Mouse (Mus musculus) heart, postnatal 0 days (tissue): ENCODE measurements around the gene Megf9. TPM values are rescaled to one million over a fixed set of nuclear protein-coding genes. Genes with fewer than 3 reads are reported as not detected.
A peak's percentile ranks its signal among the peaks of the same experiment; 100 is the strongest.

ENCODE experiments used
- ATAC-seq: fragments of 200-750 bp; cut with Nextera tagmentation; 2 replicates; pipeline ENCODE4 v1.8.0; 2017; ENCODE audit warnings: low read depth, moderate number of reproducible peaks, moderate library complexity; ENCODE audit not compliant: insufficient read depth
- DNase-seq: peaks from one replicate; pipeline ENCODE4 v3.0.0-alpha.2; 2016; ENCODE audit warnings: low spot score
- H3K27ac ChIP-seq: fragments of 300-500 bp; sonication (generic); 2 replicates; pipeline ENCODE4 v1.5.1; 2014; ENCODE audit warnings: low read depth, mild to moderate bottlenecking
- H3K27me3 ChIP-seq: fragments of 300-500 bp; sonication (generic); 2 replicates; pipeline ENCODE4 v1.6.1; 2014; ENCODE audit warnings: low read length, mixed read lengths; ENCODE audit not compliant: control insufficient read depth, insufficient read depth
- H3K36me3 ChIP-seq: fragments of 300-500 bp; sonication (generic); replicated peaks from 2 replicates; pipeline ENCODE4 v1.6.1; 2014; ENCODE audit warnings: low read length, mixed read lengths; ENCODE audit not compliant: control insufficient read depth, insufficient read depth
- H3K4me1 ChIP-seq: fragments of 300-500 bp; sonication (generic); 2 replicates; pipeline ENCODE4 v1.6.1; 2014; ENCODE audit warnings: antibody characterized with exemption; ENCODE audit not compliant: control insufficient read depth, insufficient read depth
- H3K4me2 ChIP-seq: fragments of 300-500 bp; sonication (generic); 2 replicates; pipeline ENCODE4 v1.6.1; 2014; ENCODE audit warnings: low read depth, mild to moderate bottlenecking, low read length, moderate library complexity
- H3K4me3 ChIP-seq: fragments of 300-500 bp; sonication (generic); 2 replicates; pipeline ENCODE4 v1.5.1; 2014; ENCODE audit warnings: low read depth, low read length
- H3K9ac ChIP-seq: fragments of 300-500 bp; sonication (generic); replicated peaks from 2 replicates; pipeline ENCODE4 v1.6.1; 2014; ENCODE audit warnings: low read depth, low read length, mixed read lengths
- H3K9me3 ChIP-seq: fragments of 300-500 bp; sonication (generic); replicated peaks from 2 replicates; pipeline ENCODE4 v1.6.1; 2016; ENCODE audit warnings: low read length; ENCODE audit not compliant: control insufficient read depth
- CTCF ChIP-seq: IDR thresholded peaks from 2 replicates; pipeline ENCODE4 v1.5.1; 2016; ENCODE audit warnings: antibody characterized with exemption, control low read depth, low read depth
- EP300 ChIP-seq: IDR thresholded peaks from 2 replicates; pipeline ENCODE4 v1.6.1; 2016; ENCODE audit warnings: antibody characterized with exemption, low read depth
- WGBS: fragments of 180-500 bp; shearing (Covaris S2); extraction: QIAGEN DNeasy Blood & Tissue Kit; methylation state at CpG from one replicate; pipeline ENCODE4 v1.1.7; 2014; 5-methylcytosine and 5-hydroxymethylcytosine counted together
- polyA plus RNA-seq: library from polyadenylated mRNA; unstranded; fragments of >200 nt; fragmentation: Nextera tagmentation; extraction: Ambion mirVana; gene quantifications from 2 replicates; pipeline ENCODE4 v1.2.1, GENCODE M21; 2015
- total RNA-seq: library from RNA; depleted of rRNA; stranded (reverse); fragments of >200 nt; gene quantifications from 2 replicates; pipeline ENCODE4 v1.2.3, GENCODE M21; 2014; ENCODE audit warnings: low replicate concordance; rRNA removed

Gene Megf9
- total RNA-seq, result 9.8 and 10.8 TPM in 2 replicates
- 3.3 and 3.4 TPM in 2 replicates for polyA plus RNA-seq

GRCm38 (mm10) chr4:70534891-70535269, at the start of gene Megf9:
Megf9 (minus strand) TSS chr4:70534995.
- H3K9me3 ChIP-seq, result no peaks in the 10 kb centered on the region

GRCm38 (mm10) chr4:70579654-70580053, 44.9 kb upstream of the Megf9 start:
- no peak for DNase-seq
- H3K4me1 ChIP-seq, result no peaks in the 10 kb centered on the region
- 45% methylated on average over 3 of the region's 3 CpGs for WGBS
- no peaks in the 10 kb centered on the region for H3K36me3 ChIP-seq
- no peak overlapping the region for H3K27ac ChIP-seq
- TF ChIP-seq EP300 (no peak), CTCF (peak; percentile 74)
- H3K9me3 ChIP-seq, result no peaks in the 10 kb centered on the region
- ATAC-seq, result no peak
- no peak overlapping the region for H3K9ac ChIP-seq
- no peaks in the 10 kb centered on the region for H3K27me3 ChIP-seq
- H3K4me3 ChIP-seq, result no peak overlapping the region
- H3K4me2 ChIP-seq, result no peak overlapping the region

More at GRCm38 (mm10) chr4:70534891-70535269, at the start of gene Megf9:
- under 1% methylated on average over 46 of the region's 46 CpGs for WGBS
- H3K9ac ChIP-seq, result peak within 1 kb of the TSS; percentile 85
- no peaks in the 10 kb centered on the region for H3K27me3 ChIP-seq
- no peaks in the 10 kb centered on the region for H3K36me3 ChIP-seq
- no peak for TF ChIP-seq EP300
- TF ChIP-seq CTCF, result no peak
- H3K4me2 ChIP-seq, result peak within 1 kb of the TSS; percentile 99
- peaks cover 19% of the 10 kb centered on the region; the same call in 1 of the 2 replicates for H3K4me1 ChIP-seq
- DNase-seq (peak; percentile 97), ATAC-seq (peak; percentile 99)
- peak within 1 kb of the TSS; percentile 93 for H3K27ac ChIP-seq
- peak within 1 kb of the TSS; percentile 89 for H3K4me3 ChIP-seq

GRCm38 (mm10) chr4:70578301-70578700, 43.5 kb upstream of the Megf9 start:
- no peaks in the 10 kb centered on the region for H3K4me1 ChIP-seq
- H3K9ac ChIP-seq, result no peak overlapping the region
- no peaks in the 10 kb centered on the region for H3K36me3 ChIP-seq
- H3K9me3 ChIP-seq, result no peaks in the 10 kb centered on the region
- ATAC-seq, result no peak
- WGBS, result 60% methylated on average over 3 of the region's 3 CpGs
- no peak overlapping the region for H3K4me3 ChIP-seq
- TF ChIP-seq CTCF (no peak), EP300 (no peak)
- H3K4me2 ChIP-seq, result no peak overlapping the region
- H3K27me3 ChIP-seq, result no peaks in the 10 kb centered on the region
- no peak overlapping the region for H3K27ac ChIP-seq
- no peak for DNase-seq

GRCm38 (mm10) chr4:70576096-70576495, 41.3 kb upstream of the Megf9 start:
- no peaks in the 10 kb centered on the region for H3K36me3 ChIP-seq
- DNase-seq, result no peak
- H3K9me3 ChIP-seq, result no peaks in the 10 kb centered on the region
- no peaks in the 10 kb centered on the region for H3K4me1 ChIP-seq
- H3K27me3 ChIP-seq, result no peaks in the 10 kb centered on the region
- no peak for ATAC-seq
- H3K4me3 ChIP-seq, result no peak overlapping the region
- H3K9ac ChIP-seq, result no peak overlapping the region
- no peak for TF ChIP-seq CTCF
- no peak for TF ChIP-seq EP300
- no peak overlapping the region for H3K4me2 ChIP-seq
- no peak overlapping the region for H3K27ac ChIP-seq

- Histone ChIP-seq H3K9me3 (no peaks in the 10 kb centered on the region), H3K27ac (no peak overlapping the region), H3K4me3 (no peak overlapping the region), H3K4me2 (no peak overlapping the region), H3K9ac (no peak overlapping the region), H3K36me3 (no peaks in the 10 kb centered on the region), H3K4me1 (no peaks in the 10 kb centered on the region), H3K27me3 (no peaks in the 10 kb centered on the region)
- WGBS, result 66% methylated on average over 2 of the region's 2 CpGs
- ATAC-seq, result no peak
- no peak for TF ChIP-seq EP300
- no peak for TF ChIP-seq CTCF
- no peak for DNase-seq
These were observed 39.1 kb upstream of the Megf9 start for GRCm38 (mm10) chr4:70573926-70574325.

GRCm38 (mm10) chr4:70553888-70554287, 19.1 kb upstream of the Megf9 start:
- Histone ChIP-seq H3K4me3 (no peak overlapping the region), H3K9me3 (no peaks in the 10 kb centered on the region), H3K36me3 (no peaks in the 10 kb centered on the region), H3K27me3 (no peaks in the 10 kb centered on the region), H3K4me2 (no peak overlapping the region), H3K9ac (no peak overlapping the region), H3K27ac (no peak overlapping the region), H3K4me1 (no peaks in the 10 kb centered on the region)
- 39% methylated on average over 2 of the region's 2 CpGs for WGBS
- no peak for DNase-seq
- ATAC-seq, result no peak
- TF ChIP-seq CTCF, result no peak
- TF ChIP-seq EP300, result no peak
